Mouse (Mus musculus) ovary, postnatal 36 days (tissue): ENCODE measurements at regions not wholly inside any gene's neighbourhood (a gene's known extent, or its start where the extent isn't known, plus 50 kb on each side); places are given as distances from the start of the nearest gene placed in this dataset.
A peak's percentile ranks its signal among the peaks of the same experiment; 100 is the strongest.

Experiments used
- DNase-seq: peaks from one replicate; pipeline ENCODE4 v3.0.0; 2022; ENCODE audit warnings: low spot score, mixed read lengths

DNA sequence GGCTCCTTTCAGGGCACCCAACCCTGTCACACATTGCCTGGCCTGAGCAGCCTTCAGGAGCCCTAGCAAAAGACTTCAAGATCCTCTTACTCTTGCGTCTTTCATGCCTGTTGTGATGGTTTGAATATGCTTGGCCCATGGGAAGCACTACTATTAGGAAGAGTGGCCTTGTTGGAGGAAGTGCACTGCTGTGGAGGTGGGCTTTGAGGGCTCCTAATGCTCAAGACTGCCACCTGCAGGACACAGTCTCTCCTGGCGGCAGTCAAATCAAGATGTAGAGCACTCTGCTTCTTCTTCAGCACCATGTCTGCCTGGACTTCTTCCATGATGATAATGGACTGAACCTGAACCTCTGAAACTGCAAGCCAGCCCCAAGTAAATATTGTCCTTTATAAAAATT is 73.0 kb downstream of the Tsen15 start:
- no peak for DNase-seq

DNA sequence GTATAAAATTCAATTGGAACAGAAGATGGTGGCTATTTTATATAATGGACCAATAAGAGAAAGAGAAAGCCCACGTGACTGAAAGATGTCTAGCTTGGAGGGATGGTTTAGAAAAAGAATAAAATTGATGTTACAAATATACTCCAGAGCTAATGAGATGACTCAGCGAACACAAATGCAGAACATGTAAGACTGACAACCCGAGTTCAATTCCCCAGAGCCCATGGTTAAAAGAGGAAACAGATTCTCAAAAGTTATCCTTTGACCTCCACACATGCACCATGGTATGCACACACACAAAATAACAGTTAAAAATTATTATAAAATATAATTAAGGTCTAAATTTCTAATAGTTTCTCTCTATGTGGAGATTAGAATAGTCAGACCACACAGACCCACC is 81.0 kb downstream of the Tsen15 start:
- DNase-seq = no peak

DNA sequence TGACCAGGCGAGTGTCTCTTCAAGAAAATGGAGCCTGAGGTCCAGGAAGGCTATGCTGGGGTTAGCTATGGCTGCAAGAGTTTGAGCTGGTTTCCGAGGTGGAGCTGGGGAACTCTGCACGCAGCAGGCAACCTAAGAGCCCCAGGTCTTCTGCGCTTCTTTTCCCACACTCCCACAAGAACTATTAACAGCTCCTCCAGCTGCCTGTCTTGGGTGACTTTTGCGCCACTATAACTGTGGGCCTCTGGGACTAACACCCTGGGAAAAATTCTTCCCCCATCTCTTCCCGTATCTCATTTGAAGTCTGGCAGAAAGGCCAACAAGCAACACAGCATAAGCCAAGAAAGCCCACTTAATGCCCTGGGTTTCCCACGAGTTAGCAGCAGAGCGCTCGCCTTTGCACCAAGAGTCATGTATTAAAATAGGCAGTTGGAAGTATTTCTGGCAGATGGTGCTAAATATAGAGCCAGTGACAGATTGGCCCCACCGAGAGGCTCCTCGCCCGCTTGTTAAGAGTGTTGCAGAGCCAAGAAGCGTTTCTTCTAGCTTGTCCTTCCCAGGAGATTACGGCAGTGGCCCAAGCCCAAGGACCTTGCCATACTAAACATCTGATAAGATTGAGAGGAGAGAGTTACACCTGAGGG is 81.9 kb downstream of the Tsen15 start:
- DNase-seq = no peak

DNA sequence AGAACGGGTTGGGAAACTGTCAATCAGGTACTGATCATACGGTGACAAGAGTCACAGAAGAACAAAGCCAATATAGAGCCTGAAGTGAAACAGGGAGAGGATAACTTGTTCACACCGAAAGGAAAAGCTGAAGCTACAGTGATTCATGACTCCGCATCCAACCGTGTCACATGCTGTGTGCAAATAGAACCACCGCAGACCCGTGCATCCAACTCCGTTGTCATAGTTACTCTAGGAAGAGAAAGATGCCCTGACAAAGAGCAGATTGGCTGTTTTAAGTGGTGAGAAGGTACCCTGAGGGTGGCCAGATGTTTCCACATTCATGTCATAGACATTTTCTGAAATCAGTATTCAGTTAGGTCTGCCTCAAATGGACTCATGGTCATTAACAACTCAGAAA is 85.1 kb downstream of the Tsen15 start:
- no peak for DNase-seq

DNA sequence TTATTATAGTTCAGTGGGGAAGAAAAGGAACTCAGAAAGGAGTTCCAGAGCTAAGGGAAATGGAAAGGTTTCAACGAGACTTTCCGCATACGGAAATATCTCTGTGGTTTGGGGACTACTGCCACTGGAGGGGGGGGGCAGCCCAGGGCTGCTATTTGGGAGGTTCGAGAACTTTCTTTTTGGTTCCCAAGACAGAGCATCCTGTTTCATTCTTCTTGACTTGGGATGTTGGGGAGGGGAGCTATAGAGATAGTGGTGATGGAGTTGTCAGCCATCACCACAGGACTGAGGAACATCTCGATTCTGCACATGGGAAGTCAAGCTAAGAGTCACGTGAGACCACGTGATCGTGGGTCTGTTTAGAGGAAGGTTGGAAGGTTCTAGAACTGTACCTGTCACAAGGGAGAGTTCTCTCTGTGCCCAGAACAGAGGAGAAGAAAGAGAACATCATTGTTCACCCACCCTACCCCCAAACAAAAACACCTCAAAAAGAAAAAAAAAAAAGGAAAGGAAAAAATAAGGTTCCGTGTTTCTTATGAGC is 94.2 kb downstream of the Tsen15 start:
- no peak for DNase-seq

DNA sequence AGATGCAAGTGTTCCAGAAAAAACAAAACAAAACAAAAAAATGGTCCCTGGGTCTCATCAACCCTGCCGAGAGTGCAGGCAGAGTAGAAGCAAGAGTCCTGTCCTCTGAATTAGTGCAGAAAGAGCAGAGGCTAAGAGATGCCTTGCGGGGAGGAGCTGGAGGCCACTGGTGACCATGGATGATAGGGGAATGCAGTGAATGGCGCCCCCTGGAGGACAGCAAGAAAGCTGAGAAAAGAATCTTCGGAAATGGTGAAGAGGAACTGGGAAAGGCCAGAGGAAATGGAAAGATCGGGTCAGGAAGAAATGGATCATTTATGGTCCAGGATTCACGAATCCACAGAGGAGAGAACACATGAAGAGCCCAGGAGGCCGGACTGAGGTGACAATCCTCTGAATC is 95.7 kb downstream of the Tsen15 start:
- peak; percentile 73 for DNase-seq

DNA sequence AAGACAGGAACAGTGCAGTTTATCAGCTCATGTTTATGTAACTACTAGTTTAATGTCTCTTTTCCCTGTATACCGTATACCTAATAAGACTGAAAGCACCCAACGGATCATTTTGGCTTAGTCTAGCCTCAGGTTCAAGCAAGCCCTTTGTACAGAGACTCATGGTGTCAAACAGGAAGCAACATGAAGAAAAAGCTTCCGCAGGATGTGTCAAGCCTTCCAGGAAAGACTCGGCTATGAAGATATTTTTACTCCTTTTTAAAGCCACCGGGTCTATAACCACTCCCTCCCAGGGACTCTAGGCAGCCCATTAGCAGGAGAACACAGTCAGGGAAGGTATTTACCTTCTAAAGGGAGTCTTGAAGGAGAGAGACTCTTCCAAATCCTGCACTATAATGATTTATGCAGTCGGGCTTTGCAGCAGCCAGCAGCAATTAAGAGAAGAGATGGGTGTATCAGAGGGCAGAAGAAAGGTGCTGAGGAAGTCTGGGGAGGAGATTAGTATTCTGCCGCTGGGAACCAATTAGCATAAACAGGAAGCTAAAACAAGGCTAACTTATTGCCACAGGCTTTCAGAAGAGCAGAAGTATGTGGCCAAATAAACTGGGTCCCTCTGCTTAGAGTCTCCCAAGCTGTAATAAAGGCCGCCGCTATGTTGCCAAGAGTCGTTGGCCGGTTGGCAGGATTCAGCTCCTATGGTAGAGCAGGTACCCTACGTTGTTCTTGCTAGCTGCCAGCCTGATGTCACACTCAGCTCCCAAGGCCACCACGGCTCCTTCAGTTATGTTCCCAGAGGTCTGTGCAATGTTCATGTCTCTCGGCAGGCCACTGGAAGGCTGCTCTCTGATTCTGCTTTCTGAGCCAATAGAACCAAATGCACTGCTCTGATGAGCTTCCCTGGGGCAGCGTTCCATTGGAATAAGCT is 98.7 kb downstream of the Tsen15 start:
- no peak for DNase-seq

DNA sequence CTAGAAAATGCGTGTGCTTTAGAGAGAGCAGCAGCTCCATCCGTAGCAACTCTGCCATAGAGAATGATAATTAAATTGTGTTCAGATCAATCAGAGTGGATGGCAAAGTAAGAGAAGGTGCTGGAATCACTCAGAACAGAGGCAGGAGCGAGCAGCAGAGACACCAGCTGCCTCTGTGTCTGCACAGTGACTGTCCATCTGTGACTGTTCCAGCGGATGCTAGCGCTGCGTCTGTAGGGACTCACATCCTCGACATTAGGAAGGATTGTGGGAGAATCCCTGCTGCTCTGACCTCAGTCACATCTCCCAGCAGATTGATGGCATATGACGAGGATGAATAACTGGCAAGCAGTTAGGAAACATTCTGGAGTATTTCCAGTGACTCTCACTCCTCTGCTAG is 99.8 kb downstream of the Tsen15 start:
- DNase-seq = no peak

DNA sequence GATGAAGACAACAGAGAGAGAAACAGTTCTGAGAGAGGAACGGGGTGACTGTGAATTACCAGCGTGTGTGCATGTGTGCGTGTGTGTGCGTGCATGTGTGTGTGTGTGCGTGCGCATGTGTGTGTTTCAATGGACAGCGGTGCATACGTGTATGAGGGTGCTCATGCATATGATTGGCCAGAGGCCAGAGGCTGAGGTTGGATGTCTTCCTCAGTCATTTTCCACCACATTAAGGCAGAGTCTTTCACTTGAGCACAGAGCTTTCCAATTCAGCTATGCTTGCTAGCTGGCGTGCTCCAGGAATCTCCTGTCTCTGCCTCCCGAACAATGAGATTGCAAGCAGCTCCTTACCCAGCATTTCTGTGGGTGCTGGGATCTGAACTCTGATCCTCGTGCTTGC is 104.4 kb downstream of the Tsen15 start:
- DNase-seq = no peak

DNA sequence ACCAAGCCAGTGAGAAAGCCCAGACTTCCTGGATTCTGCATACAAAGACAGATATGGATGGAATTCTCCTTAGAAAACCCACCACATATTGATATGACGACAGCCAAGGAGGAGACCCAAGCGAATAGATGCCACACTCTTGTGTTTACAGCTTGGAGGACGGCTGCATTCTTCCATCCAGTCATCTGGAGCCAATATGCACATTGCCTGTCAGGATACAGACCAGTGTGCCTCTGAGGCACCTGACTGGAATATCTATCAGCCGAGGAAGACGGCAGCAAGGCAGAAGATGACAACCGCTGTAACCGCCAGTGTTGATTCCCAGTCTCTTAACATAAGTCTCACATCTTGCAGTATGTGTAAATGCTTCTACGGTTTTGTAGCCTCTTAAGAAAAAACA is 105.3 kb downstream of the Tsen15 start:
- DNase-seq = no peak

DNA sequence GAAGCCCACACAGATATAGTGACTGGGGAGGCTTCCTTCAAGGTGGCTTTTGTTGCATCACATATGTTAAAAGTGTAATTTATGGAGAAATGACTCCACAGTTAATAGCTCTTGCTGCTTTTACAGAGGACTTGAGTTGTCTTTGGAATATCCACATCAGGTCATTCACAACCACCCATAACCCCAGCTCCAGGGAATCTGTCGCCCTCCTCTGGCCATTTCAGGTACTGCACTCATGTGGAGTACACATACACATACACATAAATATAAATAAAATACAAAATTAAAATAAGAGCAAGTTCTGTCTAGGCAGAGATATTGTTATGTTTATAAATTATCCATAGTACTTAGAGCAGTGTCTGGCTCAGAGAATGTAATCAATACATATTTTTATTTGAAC is 106.5 kb downstream of the Tsen15 start:
- DNase-seq = no peak

DNA sequence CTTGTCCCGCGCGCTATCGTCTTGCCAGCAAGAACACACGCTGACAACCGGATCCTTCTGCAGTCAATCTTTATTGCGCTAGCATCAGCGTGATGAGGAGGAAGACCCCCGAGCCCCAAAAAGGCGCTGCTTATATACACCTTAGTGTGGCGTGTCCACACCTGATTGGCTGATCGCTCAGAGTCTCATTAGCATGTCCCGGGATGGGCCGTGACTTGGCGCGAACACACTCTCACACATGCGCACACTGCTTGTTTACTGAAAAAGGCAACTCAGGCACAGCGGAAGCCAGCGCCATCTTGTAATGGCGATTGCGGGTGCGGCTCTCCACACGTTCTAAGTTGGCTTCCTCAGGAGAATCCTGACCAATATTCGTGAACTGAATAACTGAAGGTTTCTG is 111.5 kb downstream of the Tsen15 start:
- no peak for DNase-seq

DNA sequence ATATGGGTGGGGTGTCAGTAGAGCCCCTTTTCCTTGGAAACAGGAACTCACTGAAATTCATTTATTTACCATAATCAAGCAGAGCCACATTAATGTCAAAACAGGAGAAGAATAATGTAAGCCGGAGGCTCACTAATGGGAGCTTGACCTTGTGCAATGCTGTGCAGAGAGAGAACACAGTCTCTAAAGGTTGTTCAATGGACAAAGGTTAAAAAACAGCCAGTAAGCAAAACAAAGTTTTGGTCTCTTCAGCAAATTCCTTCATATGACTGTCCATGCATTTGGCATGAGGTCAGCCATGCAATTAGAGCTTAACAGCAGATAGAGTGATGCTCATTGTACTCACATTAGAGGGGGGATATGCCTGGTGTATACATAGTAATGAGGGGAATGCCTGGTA is 113.1 kb downstream of the Tsen15 start:
- DNase-seq = no peak

DNA sequence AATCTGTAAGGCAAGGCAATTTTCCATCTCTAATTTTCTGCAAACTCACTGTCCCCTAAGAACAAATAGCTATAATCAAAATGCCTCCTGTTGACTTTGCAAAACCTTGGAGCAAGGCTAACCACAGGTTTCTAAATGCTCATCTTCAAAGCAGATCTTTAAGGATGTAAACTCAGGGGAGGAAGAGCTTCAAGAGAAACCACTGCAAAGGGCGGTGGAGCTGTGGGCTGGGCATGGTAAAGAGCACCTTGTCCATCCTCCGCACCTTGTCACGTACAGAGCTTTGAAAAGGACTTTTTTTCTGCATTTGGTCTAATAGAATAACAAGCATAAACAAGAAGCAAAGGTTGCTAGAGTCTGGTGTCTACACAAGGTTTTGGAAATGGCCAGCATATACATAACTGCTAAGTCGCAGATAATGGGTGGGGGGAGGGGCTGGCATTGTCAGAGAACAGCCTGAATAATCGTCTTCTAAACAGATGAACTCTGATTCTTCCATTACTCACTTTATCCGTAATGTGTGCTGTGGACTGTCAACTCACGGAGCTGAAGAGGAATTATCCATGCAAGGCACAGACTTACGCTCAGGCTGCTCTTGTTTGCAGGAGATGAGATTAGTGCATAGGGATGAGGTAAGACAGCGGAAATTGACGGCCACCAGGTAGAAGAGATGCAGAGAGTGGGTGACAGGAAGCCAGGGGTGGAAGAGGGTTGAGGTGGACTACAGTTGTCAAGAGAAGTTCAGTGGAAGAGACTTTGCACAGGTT is 116.4 kb downstream of the Tsen15 start:
- no peak for DNase-seq

DNA sequence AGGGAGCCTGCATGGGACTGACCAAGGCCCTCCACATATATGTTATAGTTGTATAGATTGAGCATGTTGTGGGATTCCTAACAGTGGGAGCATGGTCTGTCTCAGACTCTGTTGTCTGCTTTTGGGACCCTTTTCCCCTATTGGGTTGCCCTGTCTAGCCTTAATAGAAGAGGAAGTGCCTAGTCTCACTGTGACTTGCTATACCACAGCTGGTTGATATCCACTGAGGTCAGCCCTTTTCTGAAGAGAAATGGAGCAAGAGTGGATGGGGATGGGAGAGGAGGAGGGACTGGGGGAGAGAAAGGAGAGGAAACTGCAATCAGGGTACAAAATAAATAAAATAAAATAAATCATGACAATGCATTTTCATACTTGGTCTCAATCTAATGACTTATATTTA is 120.1 kb downstream of the Tsen15 start:
- no peak for DNase-seq

DNA sequence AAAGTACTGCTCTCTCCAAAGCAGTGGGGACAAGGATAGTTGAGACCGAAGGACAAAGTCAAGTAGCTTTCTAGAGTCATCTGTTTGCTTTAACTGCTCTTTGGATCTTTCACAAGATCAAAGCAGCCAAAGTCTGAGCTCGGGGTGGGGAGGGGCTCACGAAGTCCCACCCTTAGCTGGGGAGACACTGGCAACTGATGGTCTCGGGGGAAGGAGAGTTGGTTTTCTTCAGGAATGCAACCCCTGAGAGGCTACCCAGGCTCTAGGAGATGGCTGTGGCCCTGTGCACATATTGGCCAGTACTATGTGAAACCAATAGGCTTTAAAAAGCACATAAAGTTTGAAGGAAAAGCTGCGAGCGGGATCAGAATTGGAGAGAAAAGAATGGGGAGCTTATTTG is 121.5 kb downstream of the Tsen15 start:
- DNase-seq = no peak

DNA sequence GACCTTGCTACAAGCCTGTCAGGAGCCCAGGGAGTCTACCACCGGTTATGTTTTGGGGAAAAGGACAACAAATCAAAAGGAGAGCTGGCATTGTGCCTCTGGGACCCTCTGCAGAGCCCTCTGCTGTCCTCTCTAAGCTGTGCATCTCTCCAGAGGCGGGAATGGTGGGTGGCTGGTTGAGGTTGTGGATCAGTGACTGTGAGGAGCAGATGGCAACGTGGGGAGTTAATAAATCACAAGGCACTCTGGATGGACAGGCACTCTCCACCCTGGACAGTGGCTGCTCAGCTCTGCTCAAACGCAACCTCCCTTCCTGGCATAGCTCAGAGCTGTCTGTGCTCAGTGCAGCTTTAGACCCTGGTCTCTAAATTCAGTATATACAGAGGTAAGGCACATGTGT is 125.0 kb downstream of the Tsen15 start:
- DNase-seq = no peak

DNA sequence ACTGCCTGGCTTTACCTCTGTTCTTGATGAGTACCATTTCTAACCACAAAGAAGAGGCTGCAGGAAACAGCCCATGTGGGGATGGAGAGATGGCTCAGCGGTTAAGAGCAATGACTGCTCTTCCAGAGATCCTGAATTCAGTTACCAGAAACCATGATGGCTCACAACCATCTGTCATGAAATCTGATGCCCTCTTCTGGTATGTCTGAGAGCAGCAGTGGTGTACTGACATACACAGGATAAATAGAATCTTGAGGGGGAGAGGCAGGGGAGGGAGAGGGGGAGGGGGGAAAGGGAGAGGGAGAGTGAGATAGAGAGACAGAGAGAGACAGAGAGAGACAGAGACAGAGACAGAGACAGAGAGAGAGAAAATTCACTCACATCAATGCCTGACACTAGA is 125.5 kb downstream of the Tsen15 start:
- no peak for DNase-seq

DNA sequence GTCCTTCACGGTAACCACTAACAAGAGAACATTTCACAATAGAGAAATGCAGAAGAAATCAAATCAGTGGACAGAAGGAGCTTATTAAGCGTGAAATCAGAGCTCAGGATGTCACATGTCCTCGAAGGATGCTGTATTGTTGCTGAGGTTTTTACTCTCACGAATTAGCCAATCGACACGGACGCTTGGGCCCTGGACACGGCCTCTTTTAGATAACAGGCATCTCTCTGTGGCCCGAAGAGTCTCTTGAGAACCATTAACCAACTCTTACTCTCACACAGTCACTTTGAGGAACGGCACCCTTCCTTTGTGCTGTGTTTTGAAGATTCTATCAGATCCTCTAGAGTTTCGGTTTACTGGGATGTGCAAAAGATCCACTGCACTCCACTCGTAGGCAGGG is 128.2 kb downstream of the Tsen15 start:
- DNase-seq = no peak

DNA sequence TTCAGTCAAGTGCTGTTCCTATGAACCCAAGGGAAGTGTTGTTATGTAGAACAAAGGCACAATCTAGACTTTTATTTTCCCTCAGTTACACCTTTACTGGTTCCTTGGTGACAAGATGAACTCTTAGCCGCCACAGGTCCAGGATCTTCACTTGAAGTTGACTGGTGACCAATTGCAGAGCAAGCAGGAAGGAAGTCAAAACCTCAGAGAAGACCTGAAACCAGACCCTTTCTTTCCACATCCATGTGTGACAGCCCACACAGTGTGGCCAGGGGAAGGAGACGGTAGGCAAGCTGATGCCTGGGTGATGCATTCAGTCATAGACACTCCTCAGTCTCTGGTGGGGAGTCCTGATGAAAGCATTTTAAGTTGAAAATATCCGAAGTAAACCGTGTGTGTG is 132.6 kb downstream of the Tsen15 start:
- no peak for DNase-seq

DNA sequence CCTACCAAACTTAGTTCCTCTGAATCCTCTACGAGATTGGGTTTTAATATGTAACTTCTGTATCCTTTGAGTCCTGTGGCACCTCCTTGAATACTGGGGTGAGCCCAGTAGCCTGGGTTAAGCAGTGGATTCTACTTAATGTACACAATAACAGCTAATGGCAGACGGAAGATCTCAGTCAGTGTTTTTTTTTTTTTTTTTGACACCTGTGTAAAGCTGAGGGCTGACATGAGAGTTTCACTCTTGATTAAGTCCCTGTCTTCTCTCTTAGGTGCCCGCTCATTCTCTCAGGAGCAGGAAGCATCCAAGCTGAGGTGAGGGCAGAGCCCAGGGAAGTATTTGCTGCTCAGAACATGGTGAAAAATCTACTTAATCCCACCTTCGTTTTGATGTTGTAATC is 133.0 kb downstream of the Tsen15 start:
- DNase-seq = no peak

DNA sequence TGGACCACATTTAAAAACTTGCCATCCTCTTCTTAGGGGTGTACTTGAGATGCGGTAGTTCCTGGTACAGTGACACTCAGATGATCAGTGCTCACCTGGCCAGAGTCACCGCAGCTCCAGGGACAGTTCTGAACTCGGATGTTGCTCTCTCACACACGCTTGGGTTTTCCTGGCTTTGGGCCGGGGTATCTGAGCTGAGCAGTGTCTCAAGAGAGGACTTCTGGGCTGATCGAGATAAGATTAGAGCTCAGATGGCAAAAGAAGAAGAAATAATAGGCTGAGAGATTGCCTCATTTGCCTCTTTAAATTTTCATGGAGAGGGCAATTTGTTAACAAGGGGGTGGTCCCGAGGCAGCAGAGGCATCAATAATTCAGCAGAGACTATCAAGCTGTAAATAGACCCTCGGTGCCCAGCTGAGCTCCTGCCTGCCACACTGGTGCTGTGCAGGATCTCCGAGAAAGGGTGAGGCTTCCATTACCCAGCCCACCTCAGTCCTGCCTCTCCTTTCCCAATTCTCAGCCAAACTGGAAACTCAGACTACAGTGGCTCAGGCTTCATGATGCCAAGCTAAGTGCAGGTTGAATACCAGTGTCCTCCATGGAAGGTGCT is 133.7 kb downstream of the Tsen15 start:
- DNase-seq = no peak
